Mouse (Mus musculus) liver, embryonic 15.5 days (tissue): Measurements from ENCODE around the gene 1700024P04Rik. TPM values are rescaled to one million over a fixed set of nuclear protein-coding genes. Genes with fewer than 3 reads are reported as not detected.
"Not testable (repeated sequence)": the region's sequence is repeated elsewhere in the genome, so short reads cannot be mapped to it uniquely, and the experiment has no call there.

Source experiments
- ATAC-seq: fragments of 200-750 bp; cut with Nextera tagmentation; 2 replicates; pipeline ENCODE4 v1.8.0; 2017; ENCODE audit warnings: moderate number of reproducible peaks, mild to moderate bottlenecking, moderate library complexity; ENCODE audit not compliant: insufficient read depth
- H3K27ac ChIP-seq: fragments of 300-500 bp; sonication (generic); replicated peaks from 2 replicates; pipeline ENCODE4 v1.5.1; 2015; ENCODE audit warnings: mild to moderate bottlenecking, inconsistent platforms
- H3K27me3 ChIP-seq: fragments of 300-500 bp; sonication (generic); 2 replicates; pipeline ENCODE4 v1.6.1; 2015; ENCODE audit warnings: mild to moderate bottlenecking, inconsistent platforms
- H3K36me3 ChIP-seq: fragments of 300-500 bp; sonication (generic); replicated peaks from 2 replicates; pipeline ENCODE4 v1.6.1; 2015; ENCODE audit warnings: moderate library complexity, mild to moderate bottlenecking, inconsistent platforms
- H3K4me1 ChIP-seq: fragments of 300-500 bp; sonication (generic); replicated peaks from 2 replicates; pipeline ENCODE4 v1.6.1; 2015; ENCODE audit warnings: inconsistent platforms
- H3K4me2 ChIP-seq: fragments of 300-500 bp; sonication (generic); 2 replicates; pipeline ENCODE4 v1.6.1; 2015; ENCODE audit warnings: moderate library complexity, mild to moderate bottlenecking, inconsistent platforms
- H3K4me3 ChIP-seq: fragments of 300-500 bp; sonication (generic); replicated peaks from 2 replicates; pipeline ENCODE4 v1.5.1; 2015; ENCODE audit warnings: mild to moderate bottlenecking, inconsistent platforms
- H3K9ac ChIP-seq: fragments of 300-500 bp; sonication (generic); 2 replicates; pipeline ENCODE4 v1.6.1; 2015; ENCODE audit warnings: moderate library complexity, mild to moderate bottlenecking, inconsistent platforms
- H3K9me3 ChIP-seq: fragments of 300-500 bp; sonication (generic); replicated peaks from 2 replicates; pipeline ENCODE4 v1.6.1; 2016; ENCODE audit warnings: inconsistent platforms
- WGBS: fragments of 180-500 bp; shearing (Covaris S2); methylation state at CpG from one replicate; pipeline ENCODE4 v1.1.7; 2015; ENCODE audit warnings: mixed read lengths; ENCODE audit not compliant: insufficient replicate concordance; 5-methylcytosine and 5-hydroxymethylcytosine counted together
- polyA plus RNA-seq: library from polyadenylated mRNA; unstranded; fragments of >200 nt; fragmentation: Nextera tagmentation; extraction: Ambion mirVana; gene quantifications from 2 replicates; pipeline ENCODE4 v1.2.1, GENCODE M21; 2015

Gene 1700024P04Rik
- polyA plus RNA-seq, 1 experiment from 2014 or later, result not detected

DNA sequence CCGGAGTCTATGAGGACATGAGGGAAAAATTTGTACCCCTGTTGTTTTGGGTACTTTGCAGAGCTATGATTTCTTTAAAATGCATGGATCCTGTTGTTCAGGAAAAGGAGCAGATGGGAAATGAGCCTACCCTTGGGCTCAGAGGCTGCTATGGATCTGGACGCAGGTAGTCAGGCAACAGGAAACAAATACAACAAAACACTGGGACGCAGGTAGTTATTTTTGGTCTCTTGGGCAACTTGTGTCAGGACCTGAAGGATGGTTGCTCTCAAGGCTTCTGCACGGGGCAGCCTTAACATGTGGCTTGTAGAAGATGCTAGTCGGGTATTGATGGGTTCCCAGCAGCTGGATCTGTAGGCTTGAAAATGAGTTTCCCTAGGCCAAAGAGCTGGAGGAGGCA is 23.6 kb upstream of the 1700024P04Rik start:
- ATAC-seq, result no peak
- no peaks in the 10 kb centered on the region; the same call in 1 of the 2 replicates for H3K27me3 ChIP-seq
- H3K9ac ChIP-seq, result no peak overlapping the region
- no peak overlapping the region for H3K27ac ChIP-seq
- H3K36me3 ChIP-seq, result no peaks in the 10 kb centered on the region
- no peak overlapping the region for H3K4me3 ChIP-seq
- no peaks in the 10 kb centered on the region for H3K4me1 ChIP-seq
- 0 out of 2 replicates have a peak, but pooled peaks cover 9% of the 10 kb centered on the region for H3K9me3 ChIP-seq
- H3K4me2 ChIP-seq, result no peak overlapping the region
- 61% methylated on average over 5 of the region's 5 CpGs for WGBS

- H3K4me3 ChIP-seq, result no peak overlapping the region
- no peaks in the 10 kb centered on the region for H3K4me1 ChIP-seq
- ATAC-seq, result no peak
- 0 out of 2 replicates have a peak, but pooled peaks cover 11% of the 10 kb centered on the region for H3K9me3 ChIP-seq
- H3K27me3 ChIP-seq, result no peaks in the 10 kb centered on the region; the same call in 1 of the 2 replicates
- H3K36me3 ChIP-seq, result no peaks in the 10 kb centered on the region
- no peak overlapping the region for H3K9ac ChIP-seq
- no peak overlapping the region for H3K27ac ChIP-seq
- no peak overlapping the region for H3K4me2 ChIP-seq
- 89% methylated on average over 17 of the region's 17 CpGs for WGBS
Observed at GRCm38 (mm10) chr13:99006389-99007099, 22.2 kb upstream of the 1700024P04Rik start.

DNA sequence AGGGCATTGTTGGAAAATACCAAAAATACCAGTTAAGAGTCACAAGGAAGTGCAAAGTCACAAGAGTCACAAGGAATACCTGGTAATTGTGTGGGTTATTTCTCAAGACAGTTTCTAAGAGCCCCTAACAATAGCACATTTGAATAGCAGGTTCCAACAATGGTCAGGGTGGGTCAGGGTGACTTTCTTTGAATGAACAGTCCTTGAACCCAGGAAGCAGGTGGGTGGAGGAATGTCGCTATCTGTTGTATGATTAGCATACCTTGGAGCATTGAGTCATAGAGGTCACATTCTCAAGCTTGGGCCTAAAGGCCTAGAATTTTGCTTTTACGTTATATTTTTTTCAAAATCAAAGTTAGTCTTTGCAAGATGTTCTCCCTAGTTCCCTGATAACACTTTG is 17.3 kb upstream of the 1700024P04Rik start:
- not testable (repeated sequence) for H3K4me2 ChIP-seq, H3K27me3 ChIP-seq, H3K4me3 ChIP-seq, H3K9ac ChIP-seq, H3K36me3 ChIP-seq, H3K27ac ChIP-seq, ATAC-seq, H3K4me1 ChIP-seq
- H3K9me3 ChIP-seq, result 0 out of 2 replicates have a peak, but pooled peaks cover 11% of the 10 kb centered on the region
- WGBS, result 83% methylated on average over 2 of the region's 2 CpGs

GRCm38 (mm10) chr13:98997025-98997424 is 12.7 kb upstream of the 1700024P04Rik start:
- H3K9ac ChIP-seq, result no peak overlapping the region
- H3K4me3 ChIP-seq, result no peak overlapping the region

GRCm38 (mm10) chr13:98977070-98977785 is 7.1 kb downstream of the 1700024P04Rik start:
- Histone ChIP-seq H3K36me3 (no peaks in the 10 kb centered on the region), H3K4me2 (no peak overlapping the region), H3K27ac (no peak overlapping the region), H3K4me1 (no peaks in the 10 kb centered on the region), H3K9ac (no peak overlapping the region), H3K27me3 (no peaks in the 10 kb centered on the region), H3K9me3 (no peaks in the 10 kb centered on the region), H3K4me3 (no peak overlapping the region)
- no peak for ATAC-seq
- 69% methylated on average over 4 of the region's 4 CpGs for WGBS

More at GRCm38 (mm10) chr13:98997025-98997424, 12.7 kb upstream of the 1700024P04Rik start:
- H3K36me3 ChIP-seq, result no peaks in the 10 kb centered on the region
- H3K4me2 ChIP-seq, result no peak overlapping the region
- ATAC-seq, result 0 out of 2 replicates have a peak, but pooled peaks have one; percentile 31
- 0 out of 2 replicates have a peak, but pooled peaks cover 3% of the 10 kb centered on the region for H3K9me3 ChIP-seq
- no peaks in the 10 kb centered on the region for H3K4me1 ChIP-seq
- 20% methylated on average over 5 of the region's 5 CpGs for WGBS
- H3K27ac ChIP-seq, result no peak overlapping the region
- peaks cover 7% of the 10 kb centered on the region; the same call in 1 of the 2 replicates for H3K27me3 ChIP-seq

DNA sequence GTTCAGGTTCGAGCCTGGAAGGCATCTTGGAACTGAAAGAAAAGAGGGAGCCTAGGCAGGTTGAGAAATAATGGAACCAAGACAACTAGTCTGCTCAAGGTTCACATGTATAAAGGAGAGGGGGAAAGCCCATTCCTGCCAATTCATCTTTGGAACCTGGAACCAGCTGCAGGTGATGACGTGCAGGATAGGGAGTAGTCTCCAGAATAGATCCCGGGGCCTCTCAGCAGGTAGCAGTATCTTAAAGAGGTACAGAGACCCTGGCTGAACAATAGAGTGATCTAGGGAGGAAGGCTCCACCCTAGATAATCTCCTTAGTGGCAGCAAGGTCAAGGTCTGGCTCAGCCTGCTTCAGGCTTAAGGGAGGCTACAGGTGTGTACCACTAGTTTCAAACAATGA is 8.3 kb downstream of the 1700024P04Rik start:
- 59% methylated on average over 3 of the region's 3 CpGs for WGBS
- ATAC-seq, H3K9me3 ChIP-seq, H3K36me3 ChIP-seq, H3K4me2 ChIP-seq, H3K4me3 ChIP-seq, H3K4me1 ChIP-seq, H3K27me3 ChIP-seq, H3K9ac ChIP-seq, H3K27ac ChIP-seq: not testable (repeated sequence)

- H3K36me3 ChIP-seq, result no peaks in the 10 kb centered on the region
- WGBS, result 61% methylated on average over 3 of the region's 3 CpGs
- no peak overlapping the region for H3K27ac ChIP-seq
- H3K4me1 ChIP-seq, result peaks cover 5% of the 10 kb centered on the region
- H3K9me3 ChIP-seq, result no peaks in the 10 kb centered on the region
- no peak overlapping the region for H3K9ac ChIP-seq
- H3K27me3 ChIP-seq, result no peaks in the 10 kb centered on the region
- H3K4me2 ChIP-seq, result no peak overlapping the region
- no peak for ATAC-seq
- no peak overlapping the region for H3K4me3 ChIP-seq
Observed at GRCm38 (mm10) chr13:98972090-98972489, 12.3 kb downstream of the 1700024P04Rik start.

DNA sequence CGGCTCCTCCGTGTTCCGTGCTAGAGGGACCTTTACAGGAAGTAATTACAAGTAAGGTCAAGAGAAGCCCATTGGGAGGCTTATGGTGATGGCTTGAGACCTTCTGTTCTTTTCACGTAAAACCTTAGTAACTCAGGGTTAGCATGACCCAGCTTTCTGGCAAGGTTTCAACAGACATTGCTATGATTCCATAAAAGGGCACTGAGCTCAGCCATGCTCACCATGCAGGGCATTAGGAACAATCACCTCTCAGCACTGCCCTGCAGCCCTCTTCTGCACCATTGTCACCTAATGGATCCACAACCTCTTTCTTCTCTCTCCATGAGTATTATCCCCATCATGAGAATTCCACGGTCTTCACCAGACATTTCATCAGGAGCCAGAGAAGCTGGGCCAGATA is 12.7 kb downstream of the 1700024P04Rik start:
- ATAC-seq, result no peak

GRCm38 (mm10) chr13:98968517-98968916 is 15.8 kb downstream of the 1700024P04Rik start:
- H3K4me1 ChIP-seq, result peaks cover 5% of the 10 kb centered on the region
- ATAC-seq, result no peak
- H3K9me3 ChIP-seq, result no peaks in the 10 kb centered on the region
- WGBS, result 14% methylated on average over 4 of the region's 4 CpGs
- H3K27me3 ChIP-seq, result no peaks in the 10 kb centered on the region
- H3K27ac ChIP-seq, result no peak overlapping the region
- no peak overlapping the region for H3K4me2 ChIP-seq
- no peak overlapping the region for H3K9ac ChIP-seq
- H3K4me3 ChIP-seq, result no peak overlapping the region
- no peaks in the 10 kb centered on the region for H3K36me3 ChIP-seq

More for the DNA sequence above, 12.7 kb downstream of the 1700024P04Rik start:
- Histone ChIP-seq H3K4me1 (peaks cover 5% of the 10 kb centered on the region), H3K9ac (no peak overlapping the region), H3K27me3 (no peaks in the 10 kb centered on the region), H3K36me3 (no peaks in the 10 kb centered on the region), H3K4me2 (no peak overlapping the region), H3K9me3 (no peaks in the 10 kb centered on the region), H3K4me3 (no peak overlapping the region), H3K27ac (no peak overlapping the region)
- WGBS, result 73% methylated on average over 5 of the region's 5 CpGs

DNA sequence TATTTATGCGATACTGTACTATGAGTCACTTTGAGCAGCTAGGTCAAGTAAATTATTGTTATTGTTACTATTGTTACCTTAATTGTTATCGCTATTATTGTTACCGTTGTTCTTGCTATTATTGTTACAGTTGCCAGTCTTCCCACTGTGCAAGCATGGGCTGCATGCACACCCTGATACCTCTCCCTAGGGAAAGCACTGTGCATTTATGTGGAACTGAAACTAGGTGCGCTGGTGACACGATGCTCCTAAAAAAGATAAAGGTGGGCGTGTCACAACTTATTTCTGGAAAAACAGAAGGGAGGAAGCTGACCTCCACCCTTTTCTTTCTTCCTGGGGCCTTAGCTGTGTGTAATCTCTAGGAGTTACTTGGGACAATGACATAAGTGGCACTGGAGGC is 16.4 kb downstream of the 1700024P04Rik start:
- H3K4me3 ChIP-seq, result no peak overlapping the region
- peaks cover 5% of the 10 kb centered on the region for H3K4me1 ChIP-seq
- H3K9ac ChIP-seq, result no peak overlapping the region
- H3K27me3 ChIP-seq, result no peaks in the 10 kb centered on the region
- no peak for ATAC-seq
- no peaks in the 10 kb centered on the region for H3K9me3 ChIP-seq
- no peak overlapping the region for H3K4me2 ChIP-seq
- 40% methylated on average over 6 of the region's 6 CpGs for WGBS
- no peaks in the 10 kb centered on the region for H3K36me3 ChIP-seq
- no peak overlapping the region for H3K27ac ChIP-seq

GRCm38 (mm10) chr13:98966583-98966982 is 17.8 kb downstream of the 1700024P04Rik start:
- WGBS, result 64% methylated on average over 5 of the region's 5 CpGs
- Histone ChIP-seq H3K27me3 (no peaks in the 10 kb centered on the region), H3K9ac (no peak overlapping the region), H3K9me3 (no peaks in the 10 kb centered on the region), H3K4me3 (no peak overlapping the region), H3K36me3 (no peaks in the 10 kb centered on the region), H3K27ac (no peak overlapping the region), H3K4me1 (peaks cover 5% of the 10 kb centered on the region), H3K4me2 (no peak overlapping the region)
- no peak for ATAC-seq
